Mouse (Mus musculus) embryonic facial prominence, embryonic 11.5 days (tissue): Measurements from ENCODE around the gene Gars. TPM values are rescaled to one million over a fixed set of nuclear protein-coding genes. Genes with fewer than 3 reads are reported as not detected.

Experiments
- ATAC-seq: fragments of 200-750 bp; cut with Nextera tagmentation; replicated peaks from 2 replicates; pipeline ENCODE4 v1.8.0; 2017; ENCODE audit warnings: low read depth; ENCODE audit not compliant: insufficient number of reproducible peaks, low FRiP score, low TSS enrichment
- DNase-seq: peaks from one replicate; pipeline ENCODE4 v3.0.0-alpha.2; 2015; ENCODE audit warnings: low spot score
- H3K27ac ChIP-seq: fragments of 300-500 bp; sonication (generic); replicated peaks from 2 replicates; pipeline ENCODE4 v1.5.1; 2014; ENCODE audit warnings: mild to moderate bottlenecking, low read depth, low read length, control low read depth
- H3K27me3 ChIP-seq: fragments of 300-500 bp; sonication (generic); 2 replicates; pipeline ENCODE4 v1.6.1; 2014; ENCODE audit warnings: mild to moderate bottlenecking, low read length, moderate library complexity, mixed read lengths; ENCODE audit not compliant: control insufficient read depth, insufficient read depth
- H3K36me3 ChIP-seq: fragments of 300-500 bp; sonication (generic); replicated peaks from 2 replicates; pipeline ENCODE4 v1.6.1; 2014; ENCODE audit warnings: low read depth, mild to moderate bottlenecking, low read length, moderate library complexity, mixed read lengths; ENCODE audit not compliant: control insufficient read depth, insufficient read depth
- H3K4me1 ChIP-seq: fragments of 300-500 bp; sonication (generic); 2 replicates; pipeline ENCODE4 v1.6.1; 2014; ENCODE audit warnings: low read length, mixed read lengths; ENCODE audit not compliant: control insufficient read depth, insufficient read depth
- H3K4me2 ChIP-seq: fragments of 300-500 bp; sonication (generic); 2 replicates; pipeline ENCODE4 v1.6.1; 2014; ENCODE audit warnings: low read depth, mild to moderate bottlenecking, control low read depth, low read length, moderate library complexity
- H3K4me3 ChIP-seq: fragments of 300-500 bp; sonication (generic); 2 replicates; pipeline ENCODE4 v1.5.1; 2014; ENCODE audit warnings: low read depth, low read length, control low read depth
- H3K9ac ChIP-seq: fragments of 300-500 bp; sonication (generic); replicated peaks from 2 replicates; pipeline ENCODE4 v1.6.1; 2014; ENCODE audit warnings: mild to moderate bottlenecking, control low read depth, low read length
- H3K9me3 ChIP-seq: fragments of 300-500 bp; sonication (generic); replicated peaks from 2 replicates; pipeline ENCODE4 v1.6.1; 2016; ENCODE audit warnings: mild to moderate bottlenecking, low read length, inconsistent platforms, mixed read lengths; ENCODE audit not compliant: control insufficient read depth
- WGBS: fragments of 180-500 bp; shearing (Covaris S2); extraction: QIAGEN DNeasy Blood & Tissue Kit; methylation state at CpG from one replicate; pipeline ENCODE4 v1.1.7; 2014; 5-methylcytosine and 5-hydroxymethylcytosine counted together
- polyA plus RNA-seq: library from polyadenylated mRNA; unstranded; fragments of >200 nt; fragmentation: Nextera tagmentation; extraction: Ambion mirVana; gene quantifications from 2 replicates; pipeline ENCODE4 v1.2.1, GENCODE M21; 2014

The Gars gene
- polyA plus RNA-seq, 1 experiment from 2014 or later = 196 TPM

- H3K9me3 ChIP-seq = no peaks in the 10 kb centered on the region
- ATAC-seq (no peak), DNase-seq (no peak)
- H3K27ac ChIP-seq = no peak overlapping the region
- no peak overlapping the region for H3K4me2 ChIP-seq
- 81% methylated on average over 8 of the region's 8 CpGs for WGBS
- H3K27me3 ChIP-seq = no peaks in the 10 kb centered on the region
- H3K9ac ChIP-seq = no peak overlapping the region
- no peaks in the 10 kb centered on the region for H3K4me1 ChIP-seq
- H3K4me3 ChIP-seq = no peak overlapping the region
- H3K36me3 ChIP-seq = no peaks in the 10 kb centered on the region
Measured at GRCm38 (mm10) chr6:55043206-55043605, 5.4 kb downstream of the Gars start.

GRCm38 (mm10) chr6:55044542-55044941 lies 6.7 kb downstream of the Gars start:
- WGBS = 72% methylated on average over 5 of the region's 5 CpGs
- Histone ChIP-seq H3K27me3 (no peaks in the 10 kb centered on the region), H3K36me3 (no peaks in the 10 kb centered on the region), H3K4me1 (no peaks in the 10 kb centered on the region), H3K4me2 (no peak overlapping the region), H3K27ac (no peak overlapping the region), H3K4me3 (no peak overlapping the region), H3K9ac (no peak overlapping the region), H3K9me3 (no peaks in the 10 kb centered on the region)
- ATAC-seq = no peak
- no peak for DNase-seq

GRCm38 (mm10) chr6:55045326-55045725 lies 7.5 kb downstream of the Gars start:
- no peak for DNase-seq
- no peaks in the 10 kb centered on the region for H3K9me3 ChIP-seq
- H3K9ac ChIP-seq = no peak overlapping the region
- no peak overlapping the region for H3K4me3 ChIP-seq
- no peak overlapping the region for H3K27ac ChIP-seq
- H3K27me3 ChIP-seq = no peaks in the 10 kb centered on the region
- no peaks in the 10 kb centered on the region for H3K4me1 ChIP-seq
- no peak overlapping the region for H3K4me2 ChIP-seq
- ATAC-seq = no peak
- H3K36me3 ChIP-seq = no peaks in the 10 kb centered on the region
- WGBS = 64% methylated on average over 1 of the region's 1 CpGs

DNA sequence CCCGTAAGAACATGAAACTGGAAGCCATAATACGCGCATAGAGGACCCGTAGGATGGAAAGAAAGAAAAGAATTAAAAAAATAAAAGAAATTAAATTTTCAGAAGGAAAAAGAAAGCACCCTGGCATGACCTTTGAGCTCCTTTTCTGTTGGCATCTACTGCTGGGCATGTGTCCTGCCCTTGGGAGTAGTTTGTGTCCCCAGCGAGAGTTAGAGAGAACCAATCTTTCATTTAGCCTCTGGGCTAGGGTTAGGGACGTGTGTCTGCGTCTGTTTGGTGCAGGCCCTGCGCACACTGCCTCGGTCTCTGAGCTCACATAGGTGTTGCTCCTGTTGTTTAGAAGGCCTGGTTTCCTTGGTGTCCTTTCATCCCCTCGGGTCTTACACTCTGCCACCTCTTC lies 11.4 kb downstream of the Gars start:
- 94% methylated on average over 10 of the region's 10 CpGs for WGBS
- DNase-seq (no peak), ATAC-seq (no peak)
- Histone ChIP-seq H3K9ac (no peak overlapping the region), H3K27ac (no peak overlapping the region), H3K9me3 (no peaks in the 10 kb centered on the region), H3K27me3 (no peaks in the 10 kb centered on the region), H3K4me3 (no peak overlapping the region), H3K4me2 (no peak overlapping the region), H3K4me1 (no peaks in the 10 kb centered on the region), H3K36me3 (peaks cover 6% of the 10 kb centered on the region)

GRCm38 (mm10) chr6:55054491-55054890 lies 16.7 kb downstream of the Gars start:
- H3K4me1 ChIP-seq = no peaks in the 10 kb centered on the region
- no peak overlapping the region for H3K27ac ChIP-seq
- ATAC-seq (no peak), DNase-seq (no peak)
- no peaks in the 10 kb centered on the region for H3K27me3 ChIP-seq
- H3K4me3 ChIP-seq = no peak overlapping the region
- H3K9ac ChIP-seq = no peak overlapping the region
- H3K4me2 ChIP-seq = no peak overlapping the region
- H3K9me3 ChIP-seq = no peaks in the 10 kb centered on the region
- peaks cover 6% of the 10 kb centered on the region for H3K36me3 ChIP-seq
- 92% methylated on average over 4 of the region's 4 CpGs for WGBS

GRCm38 (mm10) chr6:55057427-55057826 lies 19.6 kb downstream of the Gars start:
- no peaks in the 10 kb centered on the region for H3K27me3 ChIP-seq
- no peaks in the 10 kb centered on the region for H3K4me1 ChIP-seq
- no peaks in the 10 kb centered on the region for H3K9me3 ChIP-seq
- no peak overlapping the region for H3K4me3 ChIP-seq
- no peak for DNase-seq
- 92% methylated on average over 3 of the region's 3 CpGs for WGBS
- no peak overlapping the region for H3K4me2 ChIP-seq
- H3K9ac ChIP-seq = no peak overlapping the region
- peaks cover 6% of the 10 kb centered on the region for H3K36me3 ChIP-seq
- ATAC-seq = no peak
- H3K27ac ChIP-seq = no peak overlapping the region

DNA sequence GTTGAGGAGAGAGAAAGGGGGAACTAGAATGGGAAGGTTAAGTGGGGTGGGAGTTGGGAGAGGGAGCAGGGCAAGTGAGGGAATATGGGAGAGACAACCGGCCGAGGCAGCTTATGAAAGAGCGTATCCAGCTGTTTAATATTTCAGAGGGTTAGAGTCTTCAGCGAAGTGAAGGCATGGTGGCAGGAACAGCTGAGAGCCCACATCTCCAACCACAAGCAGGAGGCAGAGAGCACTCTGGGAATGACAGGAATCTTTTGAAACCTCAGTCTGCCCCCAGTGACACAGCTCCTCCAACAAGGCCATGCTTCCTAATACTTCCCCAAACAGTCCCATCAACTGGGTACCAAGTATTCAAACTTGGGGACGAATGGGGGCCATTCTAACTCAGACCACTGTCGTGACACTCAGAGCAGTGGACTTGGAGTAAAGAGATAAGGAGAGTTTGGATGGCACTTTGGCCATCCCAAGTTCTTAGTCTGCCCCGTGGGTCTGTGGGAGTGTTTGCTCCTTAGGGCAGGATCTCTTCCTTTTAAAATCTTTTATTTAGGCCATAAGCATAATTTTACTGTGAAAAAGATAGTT lies 22.5 kb downstream of the Gars start:
- ATAC-seq = no peak
- 88% methylated on average over 7 of the region's 7 CpGs for WGBS
- H3K9me3 ChIP-seq = no peaks in the 10 kb centered on the region
- no peaks in the 10 kb centered on the region; the same call in 1 of the 2 replicates for H3K36me3 ChIP-seq
- no peak overlapping the region for H3K9ac ChIP-seq
- H3K4me3 ChIP-seq = no peak overlapping the region
- H3K4me1 ChIP-seq = no peaks in the 10 kb centered on the region
- H3K27ac ChIP-seq = no peak overlapping the region
- no peaks in the 10 kb centered on the region for H3K27me3 ChIP-seq
- H3K4me2 ChIP-seq = no peak overlapping the region
- no peak for DNase-seq

- H3K4me1 ChIP-seq = no peaks in the 10 kb centered on the region
- H3K27me3 ChIP-seq = no peaks in the 10 kb centered on the region
- no peaks in the 10 kb centered on the region; the same call in 1 of the 2 replicates for H3K36me3 ChIP-seq
- no peak overlapping the region for H3K9ac ChIP-seq
- H3K4me2 ChIP-seq = no peak overlapping the region
- DNase-seq = no peak
- no peak overlapping the region for H3K4me3 ChIP-seq
- ATAC-seq = no peak
- 94% methylated on average over 11 of the region's 11 CpGs for WGBS
- H3K27ac ChIP-seq = no peak overlapping the region
- no peaks in the 10 kb centered on the region for H3K9me3 ChIP-seq
Measured at GRCm38 (mm10) chr6:55061328-55061727, 23.5 kb downstream of the Gars start.
